Mouse (Mus musculus): Measurements from ENCODE around the gene Arv1.

GRCm38 (mm10) chr8:124772389-124772788, 50.5 kb downstream of the Arv1 start:
- no peak for TF ChIP-seq TCF12 (IDR thresholded peaks at IDR 0.05; ENCODE audit: low read depth, low read length)
- TF ChIP-seq CTCF (IDR thresholded peaks at IDR 0.05 in 2 of 3, conservative IDR thresholded peaks at IDR 0.05 in 1 of 3; ENCODE audit: control insufficient read depth in 1 of 3, insufficient read depth in 1 of 3, low read depth in 2 of 3, low read length in 3 of 3, poor library complexity in 1 of 3, severe bottlenecking in 1 of 3), result no peak
- no peak for TF ChIP-seq JUND (IDR thresholded peaks at IDR 0.05; ENCODE audit: low read depth, low read length)
- no peak for TF ChIP-seq ZC3H11A (IDR thresholded peaks at IDR 0.05; ENCODE audit: low read depth, low read length)
- TF ChIP-seq GATA1 (IDR thresholded peaks at IDR 0.05; ENCODE audit: low read depth, low read length), result no peak
- no peak for TF ChIP-seq MAFK (IDR thresholded peaks at IDR 0.05; ENCODE audit: borderline replicate concordance, low read depth, low read length)
- no peak for TF ChIP-seq POLR2A (IDR thresholded peaks at IDR 0.05; ENCODE audit: control insufficient read depth in 1 of 2, insufficient read depth in 1 of 2, low read depth in 1 of 2, low read length in 2 of 2, poor library complexity in 1 of 2)

Measured in MEL (cell line).